Mouse (Mus musculus) layer of hippocampus, postnatal 25 days (tissue): ENCODE results near the gene Adcy9. TPM values are rescaled to one million over a fixed set of nuclear protein-coding genes. Genes with fewer than 3 reads are reported as not detected.
A peak's percentile ranks its signal among the peaks of the same experiment; 100 is the strongest.

ENCODE experiments used
- DNase-seq, 2 experiments: peaks; one replicate each; pipeline ENCODE4 v3.0.0; 2022; ENCODE audit warnings: mixed read lengths in 2 of 2, low spot score in 1 of 2; ENCODE audit errors: extremely low spot score in 1 of 2
- total RNA-seq, 2 experiments: library from RNA; stranded (reverse); gene quantifications; 2 replicates each; pipeline ENCODE4 v1.2.3; 2021

Gene Adcy9
- total RNA-seq = 10 to 100 TPM; 92.5 to 98.5 TPM

DNA sequence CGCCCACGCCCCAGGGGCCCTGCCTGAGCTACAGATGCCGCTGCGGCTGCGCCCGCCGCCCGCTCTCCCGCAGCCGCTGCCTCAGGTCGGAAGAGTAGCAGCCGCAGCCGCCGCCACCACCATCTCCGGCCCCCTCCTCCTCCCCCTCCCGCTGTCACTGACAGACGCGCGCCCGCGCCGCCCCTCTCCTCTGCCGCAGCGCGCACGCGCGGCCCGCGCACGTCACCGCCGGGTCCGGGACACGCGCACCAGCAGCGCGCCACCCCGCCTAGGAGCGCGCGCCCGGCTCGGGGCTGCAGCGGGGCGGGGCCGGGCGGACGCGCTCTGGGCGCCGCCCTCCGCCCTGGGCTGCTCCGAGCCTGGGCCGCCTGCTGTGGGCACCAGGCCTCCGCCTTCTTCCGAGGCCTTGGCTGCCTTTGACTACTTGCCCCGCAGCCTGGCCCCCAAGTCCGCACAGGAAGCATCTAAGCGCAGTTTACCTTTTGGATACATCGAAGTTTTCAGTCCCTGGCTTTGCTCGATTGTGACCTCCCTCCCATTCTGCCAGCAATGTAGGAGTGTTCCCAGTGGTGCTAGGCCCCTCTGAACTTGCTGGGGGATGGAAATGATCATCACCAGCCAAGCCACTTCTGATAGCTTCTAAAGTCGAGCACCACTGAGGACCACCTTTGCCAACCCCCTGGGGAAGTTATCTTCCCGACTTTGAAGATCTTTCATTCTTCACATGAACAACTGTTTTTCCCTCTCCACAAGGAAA, at the start of gene Adcy9:
TSS of gene Adcy9 (minus strand) at position 201 of the 757 bp plus-strand sequence.
- DNase-seq = peak; percentile 84 to 94

GRCm38 (mm10) chr16:4469599-4470352, 49.5 kb upstream of the Adcy9 start:
- DNase-seq = no peak

- no peak for DNase-seq
Measured at GRCm38 (mm10) chr16:4464529-4465089, 44.3 kb upstream of the Adcy9 start.

GRCm38 (mm10) chr16:4457927-4458326, 37.6 kb upstream of the Adcy9 start:
- no peak for DNase-seq

- peak in 1 of 2 experiments; percentile 52 for DNase-seq
Measured at GRCm38 (mm10) chr16:4456391-4456790, 36.1 kb upstream of the Adcy9 start.

DNA sequence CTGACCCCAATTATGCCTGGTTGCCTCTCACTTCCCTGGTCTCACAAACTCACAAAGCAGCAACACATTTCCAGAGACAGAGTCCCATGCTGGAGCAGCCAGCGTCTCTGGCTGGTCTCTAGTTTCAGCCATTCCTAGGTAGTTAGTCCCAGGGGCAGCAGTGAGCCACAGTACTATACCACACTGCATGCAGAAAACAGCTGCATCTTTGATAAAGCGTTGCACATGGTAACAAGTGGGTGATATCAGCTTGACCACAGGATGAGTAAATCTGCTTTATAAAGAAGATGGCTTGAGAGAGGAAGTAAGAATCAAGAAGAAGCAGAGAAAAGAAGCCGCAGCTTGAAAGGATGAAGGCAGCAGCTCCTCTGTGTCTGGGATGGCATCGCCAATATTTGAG, 35.4 kb upstream of the Adcy9 start:
- DNase-seq = no peak

DNA sequence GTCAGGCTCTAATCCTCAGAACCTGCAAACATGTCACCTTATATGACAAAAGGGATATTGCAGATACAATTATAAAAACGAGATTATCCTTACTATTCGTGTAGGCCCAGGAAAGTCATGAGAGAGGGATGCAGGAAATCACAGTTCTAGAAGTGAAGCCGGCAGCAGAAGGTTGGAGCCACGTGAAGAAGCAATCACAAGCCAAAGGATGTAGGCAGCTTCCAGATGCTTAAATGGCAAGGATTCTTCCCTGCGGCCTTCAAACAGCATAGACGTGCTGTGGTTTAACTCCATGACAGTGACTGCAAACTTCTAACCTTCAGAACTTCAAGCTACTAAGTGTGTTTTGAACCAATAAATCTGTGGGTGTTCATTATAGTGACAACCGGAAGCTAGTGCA, 34.3 kb upstream of the Adcy9 start:
- no peak for DNase-seq

DNA sequence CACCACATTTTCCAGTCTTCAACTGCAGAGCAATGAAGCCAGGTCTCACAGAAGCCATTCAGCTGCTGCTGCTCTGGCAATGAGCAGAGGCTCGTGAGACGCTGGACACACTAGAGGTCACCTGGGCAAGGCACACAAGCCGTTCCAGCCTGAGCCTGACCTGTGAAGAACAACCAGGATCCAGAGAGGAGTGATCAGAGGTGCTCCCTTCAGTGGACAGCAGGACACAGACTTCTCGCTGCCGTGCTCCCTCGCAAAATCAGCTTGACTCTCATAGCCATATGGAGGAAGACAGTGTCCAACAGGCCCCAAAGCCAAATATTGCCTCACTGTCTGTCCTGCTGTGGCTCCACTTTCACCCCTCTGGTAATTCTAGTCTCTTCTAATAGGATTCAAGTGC, 29.1 kb upstream of the Adcy9 start:
- DNase-seq = no peak

DNA sequence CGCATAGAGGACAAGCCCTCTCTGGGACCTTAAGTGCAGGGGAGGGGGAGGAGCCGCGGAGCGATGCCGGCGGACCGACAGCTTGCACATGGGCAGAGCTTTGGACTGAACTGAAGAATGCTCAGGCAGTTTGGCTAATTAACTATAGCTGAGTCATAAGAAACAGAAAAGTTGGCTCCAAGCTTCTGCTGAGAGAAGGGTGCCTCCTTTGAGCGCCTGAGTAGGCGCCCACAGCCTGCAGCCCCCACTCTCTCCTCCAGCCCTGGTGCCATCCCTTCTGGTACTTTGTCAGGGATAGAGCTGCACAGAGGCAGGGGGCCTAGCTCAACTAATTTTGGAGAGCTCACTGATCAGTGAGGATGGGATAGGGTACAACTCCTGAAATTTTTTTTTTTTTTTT, 27.9 kb upstream of the Adcy9 start:
- DNase-seq = no peak

DNA sequence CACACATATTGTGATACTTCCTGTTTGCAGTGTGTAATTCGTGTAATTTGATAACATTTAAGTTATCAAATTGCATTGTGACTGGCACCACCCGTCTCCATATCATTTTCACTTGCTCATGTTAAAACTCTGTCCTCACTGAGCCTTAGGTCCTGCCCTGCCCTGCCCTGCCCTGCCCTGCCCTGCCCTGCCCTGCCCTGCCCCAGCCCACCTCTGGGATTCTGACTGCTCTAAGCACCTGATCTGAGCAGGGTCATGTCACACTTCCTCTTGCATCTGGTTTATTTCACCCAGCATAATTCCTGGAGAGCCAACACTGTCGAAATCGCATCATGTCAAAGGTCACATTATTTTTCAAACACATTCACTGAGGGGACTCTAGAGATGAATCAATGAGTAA, 26.1 kb upstream of the Adcy9 start:
- no peak for DNase-seq

GRCm38 (mm10) chr16:4444378-4444777, 24.1 kb upstream of the Adcy9 start:
- no peak for DNase-seq

GRCm38 (mm10) chr16:4439302-4440066, 19.2 kb upstream of the Adcy9 start:
- no peak for DNase-seq

DNA sequence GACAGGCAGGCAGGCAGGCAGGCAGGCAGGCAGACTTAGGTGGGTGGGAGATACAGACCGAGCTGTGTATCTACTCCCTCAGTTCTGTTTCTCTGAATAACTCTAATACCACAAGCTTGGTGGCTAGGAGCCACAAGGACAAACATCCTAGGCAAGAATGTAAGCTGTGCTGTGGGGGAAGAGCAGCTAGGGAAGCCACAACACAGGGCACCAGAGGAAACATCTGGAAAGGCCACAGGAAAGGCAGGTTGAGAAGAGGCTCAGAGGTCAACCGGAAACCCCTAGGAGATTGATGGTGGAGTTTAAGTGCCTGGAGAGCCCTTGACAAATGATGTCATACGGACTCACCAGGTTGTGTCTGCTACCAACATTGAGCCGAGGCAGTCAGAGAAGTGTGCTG, 16.4 kb upstream of the Adcy9 start:
- DNase-seq = no peak

DNA sequence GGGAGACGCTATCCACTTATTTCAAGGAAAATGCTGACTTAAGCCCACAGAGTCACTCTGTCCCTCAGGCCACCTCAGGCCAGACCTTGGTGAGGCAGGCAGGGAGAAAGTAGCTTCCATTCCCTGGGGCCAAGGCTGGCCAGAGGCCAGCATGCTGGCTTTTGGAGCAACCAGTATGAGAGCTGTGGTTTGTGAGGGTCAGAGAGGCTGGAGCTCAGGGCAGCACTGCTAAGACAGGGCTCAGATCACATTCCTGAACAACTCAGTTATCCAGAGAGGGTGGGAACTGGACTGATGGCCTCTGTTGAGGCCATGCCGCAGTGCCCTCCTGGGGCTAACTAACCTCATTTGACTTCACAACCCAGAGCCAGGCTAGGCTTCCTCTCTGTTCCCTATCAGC, 15.1 kb upstream of the Adcy9 start:
- no peak for DNase-seq

GRCm38 (mm10) chr16:4431841-4432240, 11.5 kb upstream of the Adcy9 start:
- no peak for DNase-seq

- DNase-seq = no peak
Measured at GRCm38 (mm10) chr16:4431013-4431412, 10.7 kb upstream of the Adcy9 start.

DNA sequence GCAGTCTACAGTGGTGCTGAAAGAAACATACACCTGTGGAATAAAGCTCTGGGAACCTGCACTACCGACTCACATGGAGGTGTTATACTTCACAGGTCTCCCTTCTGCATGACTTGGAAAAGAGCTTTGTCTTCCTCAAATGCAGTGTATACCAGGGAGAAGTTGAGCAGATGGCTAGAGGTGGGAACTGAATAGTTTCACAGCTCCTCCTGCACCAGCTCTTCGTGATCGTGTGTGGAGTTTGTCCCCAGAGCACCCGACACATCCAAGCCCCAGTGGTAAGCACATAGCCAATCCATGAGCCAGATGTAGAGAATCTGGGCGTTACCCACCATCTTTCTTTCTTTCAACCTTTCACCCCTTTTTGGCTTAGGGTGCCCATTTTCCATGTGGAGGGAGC, 9.9 kb upstream of the Adcy9 start:
- DNase-seq = no peak

- DNase-seq = no peak
Measured at GRCm38 (mm10) chr16:4425658-4426234, 5.4 kb upstream of the Adcy9 start.

DNA sequence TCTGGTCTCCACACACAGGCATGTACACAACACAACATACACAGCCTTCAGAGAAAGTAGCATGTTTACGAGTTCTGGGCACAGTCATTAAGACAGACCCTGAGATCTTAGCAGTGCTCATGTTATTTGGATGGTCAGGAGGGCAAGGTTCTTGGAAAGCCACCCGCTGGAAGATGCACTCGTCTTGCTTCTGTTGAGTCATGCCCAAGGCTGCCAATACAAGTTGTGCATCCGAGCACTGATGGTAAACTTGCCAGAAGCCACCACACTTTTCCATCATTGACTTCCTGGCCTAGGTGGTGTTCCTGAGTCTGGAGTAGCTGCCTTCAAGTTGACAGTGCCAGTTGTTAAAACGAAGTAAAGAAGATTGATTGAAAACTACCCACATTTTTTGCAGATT, 3.3 kb upstream of the Adcy9 start:
- no peak for DNase-seq

DNA sequence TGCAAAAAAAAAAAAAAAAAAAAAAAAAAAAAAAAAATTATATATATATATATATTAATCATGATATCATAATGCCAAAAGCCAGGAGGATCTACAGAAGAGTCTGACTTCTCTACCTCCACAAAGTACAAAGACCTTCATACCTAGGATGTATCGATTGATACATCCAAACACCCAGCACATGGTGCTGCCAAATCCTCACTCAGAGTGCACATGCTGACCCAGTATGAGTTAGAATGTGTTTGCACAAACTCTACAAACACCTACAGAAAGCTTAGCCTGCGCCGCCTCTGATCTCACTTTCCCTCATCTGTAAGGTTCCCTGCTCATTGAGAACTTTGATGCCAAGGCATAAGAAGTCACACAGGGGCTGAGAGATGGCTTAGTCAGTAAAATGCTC, 2.7 kb upstream of the Adcy9 start:
- DNase-seq = no peak
